Mouse (Mus musculus): ENCODE measurements around the gene Fosb. TPM values are rescaled to one million over a fixed set of nuclear protein-coding genes. Genes with fewer than 3 reads are reported as not detected.

Gene Fosb
- polyA plus RNA-seq, 1 experiment from 2014 or later: not detected

Other genes starting within 250 kb of the Fosb start
- gene Dmwd, start 233.8 kb downstream of the Fosb start, polyA plus RNA-seq (2015; fragmentation: Nextera tagmentation; extraction: Ambion mirVana): 25.3 TPM in 2 replicates
- gene Dmpk, start 226.2 kb downstream of the Fosb start, polyA plus RNA-seq (2015; fragmentation: Nextera tagmentation; extraction: Ambion mirVana): 8.8 and 15.6 TPM in 2 replicates
- 2.7 and 3.2 TPM in 2 replicates for gene Six5, start 215.5 kb downstream of the Fosb start, polyA plus RNA-seq (2015; fragmentation: Nextera tagmentation; extraction: Ambion mirVana)
- 1.6 and 1.9 TPM in 2 replicates for gene Gm4969, start 191.7 kb downstream of the Fosb start, polyA plus RNA-seq (2015; fragmentation: Nextera tagmentation; extraction: Ambion mirVana)
- 19.6 and 20.6 TPM in 2 replicates for gene Fbxo46, start 190.2 kb downstream of the Fosb start, polyA plus RNA-seq (2015; fragmentation: Nextera tagmentation; extraction: Ambion mirVana)
- 22.5 and 23.9 TPM in 2 replicates for gene Qpctl, start 160.8 kb downstream of the Fosb start, polyA plus RNA-seq (2015; fragmentation: Nextera tagmentation; extraction: Ambion mirVana)
- 124 and 126 TPM in 2 replicates for gene Snrpd2, start 160.3 kb downstream of the Fosb start, polyA plus RNA-seq (2015; fragmentation: Nextera tagmentation; extraction: Ambion mirVana)
- 2.6 and 3.4 TPM in 2 replicates for gene Gipr, start 143.9 kb downstream of the Fosb start, polyA plus RNA-seq (2015; fragmentation: Nextera tagmentation; extraction: Ambion mirVana)
- 6.3 and 10.0 TPM in 2 replicates for gene Eml2, start 133.6 kb downstream of the Fosb start, polyA plus RNA-seq (2015; fragmentation: Nextera tagmentation; extraction: Ambion mirVana)
- gene Gpr4, start 97.5 kb downstream of the Fosb start, polyA plus RNA-seq (2015; fragmentation: Nextera tagmentation; extraction: Ambion mirVana): 1.8 and 1.9 TPM in 2 replicates
- 39.4 and 40.5 TPM in 2 replicates for gene Opa3, start 81.7 kb downstream of the Fosb start, polyA plus RNA-seq (2015; fragmentation: Nextera tagmentation; extraction: Ambion mirVana)
- 28.6 and 38.0 TPM in 2 replicates for gene Vasp, start 38.2 kb downstream of the Fosb start, polyA plus RNA-seq (2015; fragmentation: Nextera tagmentation; extraction: Ambion mirVana)
- gene Ppm1n, start 30.0 kb downstream of the Fosb start, polyA plus RNA-seq (2015; fragmentation: Nextera tagmentation; extraction: Ambion mirVana): 0.34 and 0.88 TPM in 2 replicates
- 97.4 and 102 TPM in 2 replicates for gene Rtn2, start 27.4 kb downstream of the Fosb start, polyA plus RNA-seq (2015; fragmentation: Nextera tagmentation; extraction: Ambion mirVana)
- 84.1 and 91.9 TPM in 2 replicates for gene Ercc1, start 34.7 kb upstream of the Fosb start, polyA plus RNA-seq (2015; fragmentation: Nextera tagmentation; extraction: Ambion mirVana)
- gene Cd3eap, start 49.4 kb upstream of the Fosb start, polyA plus RNA-seq (2015; fragmentation: Nextera tagmentation; extraction: Ambion mirVana): 19.6 and 20.4 TPM in 2 replicates
- 1.2 and 2.3 TPM in 2 replicates for gene Ppp1r13l, start 49.7 kb upstream of the Fosb start, polyA plus RNA-seq (2015; fragmentation: Nextera tagmentation; extraction: Ambion mirVana)
- 27.6 and 28.9 TPM in 2 replicates for gene Ercc2, start 72.0 kb upstream of the Fosb start, polyA plus RNA-seq (2015; fragmentation: Nextera tagmentation; extraction: Ambion mirVana)
- gene Klc3, start 94.1 kb upstream of the Fosb start, polyA plus RNA-seq (2015; fragmentation: Nextera tagmentation; extraction: Ambion mirVana): 1.1 and 1.2 TPM in 2 replicates
- 0.07 TPM in 1 of 2 replicates, not detected in the other for gene Ckm, start 94.7 kb upstream of the Fosb start, polyA plus RNA-seq (2015; fragmentation: Nextera tagmentation; extraction: Ambion mirVana)
- 13.9 and 16.3 TPM in 2 replicates for gene Mark4, start 148.8 kb upstream of the Fosb start, polyA plus RNA-seq (2015; fragmentation: Nextera tagmentation; extraction: Ambion mirVana)
- 0.24 and 0.32 TPM in 2 replicates for gene Exoc3l2, start 153.3 kb upstream of the Fosb start, polyA plus RNA-seq (2015; fragmentation: Nextera tagmentation; extraction: Ambion mirVana)
- 2.9 and 4.5 TPM in 2 replicates for gene Bloc1s3, start 198.3 kb upstream of the Fosb start, polyA plus RNA-seq (2015; fragmentation: Nextera tagmentation; extraction: Ambion mirVana)
- gene Trappc6a, start 198.3 kb upstream of the Fosb start, polyA plus RNA-seq (2015; fragmentation: Nextera tagmentation; extraction: Ambion mirVana): 36.6 and 43.3 TPM in 2 replicates
- 0.08 and 0.11 TPM in 2 replicates for gene Nkpd1, start 207.8 kb upstream of the Fosb start, polyA plus RNA-seq (2015; fragmentation: Nextera tagmentation; extraction: Ambion mirVana)

All from midbrain, embryonic 13.5 days (tissue).